Mouse (Mus musculus) adrenal gland, postnatal 10 days (tissue): ENCODE measurements at regions not wholly inside any gene's neighbourhood (a gene's known extent, or its start where the extent isn't known, plus 50 kb on each side); places are given as distances from the start of the nearest gene placed in this dataset. TPM values are rescaled to one million over a fixed set of nuclear protein-coding genes. Genes with fewer than 3 reads are reported as not detected.
A peak's percentile ranks its signal among the peaks of the same experiment; 100 is the strongest.

ENCODE experiments used
- DNase-seq: peaks from one replicate; pipeline ENCODE4 v3.0.0; 2021; ENCODE audit warnings: mixed read lengths
- microRNA-seq: library from miRNA; unstranded; fragments of <30 nt; microRNA quantifications from one replicate; pipeline ENCODE4 v1.2.0, GENCODE M21; 2021

GRCm38 (mm10) chr14:110007159-110007558 lies 747.8 kb downstream of the Slitrk6 start:
- DNase-seq: no peak

DNA sequence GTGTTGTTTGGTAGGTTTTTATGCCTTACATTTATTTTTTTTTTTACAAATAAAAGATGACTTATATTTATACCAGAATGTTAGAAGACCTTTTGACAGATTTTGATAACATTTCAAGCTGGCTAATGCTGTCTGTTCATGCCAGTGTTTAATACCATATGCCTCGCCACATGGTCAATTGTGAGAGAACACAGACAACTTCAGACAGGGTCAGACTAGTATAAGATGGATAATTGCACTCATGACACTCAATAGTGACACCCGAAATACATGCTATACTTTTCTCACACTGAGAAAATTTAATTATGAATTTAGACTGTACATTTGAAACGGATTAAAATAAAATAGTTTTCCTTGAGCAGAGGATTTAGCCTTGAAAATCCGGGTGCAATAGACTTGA lies 769.9 kb downstream of the Slitrk6 start:
- no peak for DNase-seq

DNA sequence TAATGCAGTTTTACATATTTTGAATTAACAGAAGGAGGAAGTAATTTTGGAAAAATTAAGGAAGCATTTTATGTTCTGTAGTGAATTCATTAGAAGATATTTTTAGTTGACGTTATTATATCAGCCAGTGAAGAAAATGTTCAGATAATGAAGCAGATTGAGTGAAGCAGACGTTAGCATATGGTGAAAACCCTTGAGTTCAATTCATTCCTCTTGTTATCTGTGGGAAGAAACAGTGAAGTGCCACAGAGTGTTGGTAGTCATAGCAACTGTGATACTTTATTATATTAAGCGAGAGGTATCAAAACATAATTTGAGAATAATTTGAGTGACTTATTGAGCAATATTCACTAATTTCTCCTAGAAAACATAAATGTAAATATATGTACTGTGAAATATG lies 796.9 kb downstream of the Slitrk6 start:
- no peak for DNase-seq

DNA sequence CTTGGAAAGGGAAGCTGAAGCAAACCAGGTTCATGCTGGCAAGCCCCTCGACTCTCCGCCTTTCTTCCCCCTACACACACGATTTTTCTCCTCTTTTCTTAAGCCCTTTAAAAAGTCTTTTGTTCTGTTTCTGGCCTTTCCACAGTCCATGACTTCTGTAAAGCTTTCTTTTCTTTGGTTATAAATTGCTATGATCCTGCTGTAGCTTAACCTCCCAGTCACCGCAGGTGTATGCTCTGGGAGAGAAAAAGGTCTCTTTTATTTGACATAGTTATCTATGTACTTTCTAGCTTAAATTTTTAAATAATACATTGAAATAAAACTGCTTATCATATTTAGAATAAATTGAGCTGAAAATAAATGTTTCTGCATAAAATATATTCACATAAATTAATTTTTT lies 813.0 kb downstream of the Slitrk6 start:
- DNase-seq: no peak

- DNase-seq: no peak
Observed at GRCm38 (mm10) chr14:109941162-109941561, 813.8 kb downstream of the Slitrk6 start.

GRCm38 (mm10) chr14:109937432-109937831 lies 817.5 kb downstream of the Slitrk6 start:
- no peak for DNase-seq

GRCm38 (mm10) chr14:109928977-109929376 lies 826.0 kb downstream of the Slitrk6 start:
- no peak for DNase-seq

GRCm38 (mm10) chr14:109891896-109892165 lies 863.1 kb downstream of the Slitrk6 start:
- DNase-seq: no peak

- no peak for DNase-seq
Observed at GRCm38 (mm10) chr14:109891151-109891895, 863.6 kb downstream of the Slitrk6 start.

- DNase-seq: no peak
Observed at GRCm38 (mm10) chr14:109876950-109877663, 877.8 kb downstream of the Slitrk6 start.

DNA sequence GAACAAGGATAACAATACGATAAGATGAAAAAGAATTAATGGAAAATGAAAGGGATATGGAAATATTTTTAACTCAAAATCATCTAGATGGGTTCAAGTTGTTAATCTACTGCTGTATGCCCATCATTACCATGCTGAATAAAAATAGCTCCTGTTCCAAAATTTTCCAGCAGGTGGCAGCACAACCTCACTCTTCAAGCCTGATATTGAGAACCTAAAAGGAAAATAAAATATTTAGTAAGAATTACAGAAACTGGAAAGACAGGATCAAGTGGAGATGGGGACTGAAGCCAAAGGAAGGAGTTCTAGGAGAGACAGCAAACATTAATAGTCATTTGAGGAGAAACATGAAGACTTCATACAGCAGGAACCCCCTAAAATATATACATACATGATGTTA lies 880.7 kb downstream of the Slitrk6 start:
- peak; percentile 50 for DNase-seq

GRCm38 (mm10) chr14:109840354-109841104 lies 914.4 kb downstream of the Slitrk6 start:
- DNase-seq: peak; percentile 11

- no peak for DNase-seq
Observed at GRCm38 (mm10) chr14:109802522-109803126, 888.7 kb upstream of the Slitrk1 start.

DNA sequence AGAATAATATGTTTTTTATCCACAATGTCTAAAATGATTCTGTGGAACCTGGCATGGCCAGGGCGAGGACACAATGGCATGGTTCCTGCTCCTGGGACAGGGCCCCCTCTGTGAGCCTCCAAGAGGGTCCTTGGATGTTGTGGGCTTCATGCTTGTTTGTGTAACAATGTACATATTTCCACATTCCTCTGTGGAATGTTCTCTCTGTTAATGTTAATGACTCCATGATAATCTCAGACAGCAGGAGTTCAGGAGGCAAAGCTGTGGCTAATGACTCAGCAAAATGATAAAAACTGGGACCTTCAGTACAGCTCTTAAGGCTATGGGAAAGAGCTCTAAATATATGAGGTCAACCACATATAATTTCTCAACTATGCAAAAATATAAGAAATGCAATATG lies 858.3 kb upstream of the Slitrk1 start:
- DNase-seq: no peak

DNA sequence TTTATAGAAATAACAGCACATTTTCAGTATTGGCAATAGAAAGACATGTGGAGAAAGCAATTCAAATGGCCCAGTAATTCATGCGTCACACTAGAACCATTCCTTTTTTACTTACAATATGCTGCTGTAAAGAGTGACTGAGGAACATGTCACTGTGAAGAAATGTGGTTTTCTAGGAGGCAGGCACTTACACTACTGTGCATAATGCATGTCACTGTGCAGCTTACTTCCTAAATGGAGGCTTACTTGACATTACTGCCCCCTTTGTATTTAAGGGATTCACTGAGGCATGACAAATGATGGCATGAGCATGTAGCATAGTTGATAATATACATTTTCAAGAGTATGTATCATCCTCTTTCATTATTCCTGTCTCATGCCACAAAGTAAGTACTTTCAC lies 846.9 kb upstream of the Slitrk1 start:
- no peak for DNase-seq

Small RNAs in the stretch of these regions (microRNA-seq; reads per million reads assigned to microRNA genes)
- not detected for gene Gm24369
